Mouse (Mus musculus): ENCODE measurements at regions not wholly inside any gene's neighbourhood (a gene's known extent, or its start where the extent isn't known, plus 50 kb on each side); places are given as distances from the start of the nearest gene placed in this dataset.

DNA sequence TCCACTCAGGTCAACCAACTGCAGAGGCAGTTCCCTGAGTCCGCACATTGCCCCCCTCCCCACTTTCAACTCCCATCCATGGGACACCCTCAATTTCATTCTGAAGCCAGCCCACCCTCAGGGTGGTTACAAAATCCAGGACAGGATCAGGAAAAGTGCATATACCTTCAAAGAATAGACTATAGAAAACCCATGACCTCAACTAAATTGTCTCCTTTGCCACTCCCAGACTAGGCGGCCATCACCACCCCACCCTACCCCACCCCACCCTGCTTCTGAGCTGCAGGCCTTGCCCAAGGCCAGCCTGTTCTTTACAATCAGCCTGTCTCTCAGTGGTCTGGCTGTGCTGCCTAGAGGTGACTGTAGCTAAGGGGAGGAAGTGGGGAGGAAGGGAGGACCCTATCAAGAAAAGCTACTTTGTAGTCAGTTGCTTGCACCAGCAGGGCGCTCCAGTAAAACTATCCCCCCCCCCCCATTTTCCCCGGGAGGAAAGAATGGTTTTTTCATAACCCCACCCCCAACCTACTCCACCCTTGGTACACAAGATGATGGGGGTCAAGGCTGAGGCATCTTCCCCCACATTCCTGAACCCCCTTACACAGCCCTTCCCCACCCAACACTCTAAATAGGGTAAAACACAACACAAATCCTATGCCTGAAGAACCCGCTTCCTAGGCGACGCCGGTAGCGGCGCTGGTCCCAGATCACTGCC, 490.9 kb downstream of the Prss52 start:
- TF ChIP-seq POLR2A (IDR thresholded peaks at IDR 0.05; ENCODE audit: borderline replicate concordance, extremely low read depth, insufficient read depth, insufficient read length, poor library complexity, severe bottlenecking) (no peak), CTCF (IDR thresholded peaks at IDR 0.05; ENCODE audit: borderline replicate concordance, extremely low read depth, insufficient read depth, insufficient read length) (no peak)
